Mouse (Mus musculus) liver, embryonic 14.5 days (tissue): ENCODE results near the gene Gm14295. TPM values are rescaled to one million over a fixed set of nuclear protein-coding genes. Genes with fewer than 3 reads are reported as not detected.
"Not testable (repeated sequence)": the region's sequence is repeated elsewhere in the genome, so short reads cannot be mapped to it uniquely, and the experiment has no call there.

Experiments used
- ATAC-seq: fragments of 200-750 bp; cut with Nextera tagmentation; 2 replicates; pipeline ENCODE4 v1.8.0; 2017; ENCODE audit warnings: moderate number of reproducible peaks, mild to moderate bottlenecking, moderate library complexity; ENCODE audit not compliant: insufficient read depth
- DNase-seq, 3 experiments: peaks; one replicate each; pipeline ENCODE4 v3.0.0-alpha.2; 2012 to 2013; ENCODE audit warnings: low read depth in 3 of 3, low spot score in 3 of 3
- H3K27ac ChIP-seq: fragments of 300-500 bp; sonication (generic); 2 replicates; pipeline ENCODE4 v1.5.1; 2014; ENCODE audit warnings: moderate library complexity, mild to moderate bottlenecking, control low read depth, inconsistent platforms
- H3K27me3 ChIP-seq: fragments of 300-500 bp; sonication (generic); 2 replicates; pipeline ENCODE4 v1.6.1; 2014; ENCODE audit warnings: mild to moderate bottlenecking, low read length, moderate library complexity; ENCODE audit not compliant: control insufficient read depth, insufficient read depth
- H3K36me3 ChIP-seq: fragments of 300-500 bp; sonication (generic); replicated peaks from 2 replicates; pipeline ENCODE4 v1.6.1; 2014; ENCODE audit warnings: low read depth; ENCODE audit not compliant: control insufficient read depth, insufficient read depth
- H3K4me1 ChIP-seq, 2 experiments: fragments of 200-500 bp in 1 of 2; fragments of 300-500 bp in 1 of 2; sonication (generic) in 1 of 2; replicated peaks; 2 replicates each; pipeline ENCODE4 v1.6.1; 2012 to 2014; ENCODE audit warnings: antibody characterized with exemption in 1 of 2, inconsistent platforms in 1 of 2, low read length in 1 of 2; ENCODE audit not compliant: control insufficient read depth in 2 of 2, insufficient read depth in 2 of 2
- H3K4me2 ChIP-seq: fragments of 300-500 bp; sonication (generic); 2 replicates; pipeline ENCODE4 v1.6.1; 2014; ENCODE audit warnings: low read depth, mild to moderate bottlenecking, control low read depth, moderate library complexity
- H3K4me3 ChIP-seq, 2 experiments: fragments of 200-500 bp in 1 of 2; fragments of 300-500 bp in 1 of 2; sonication (generic) in 1 of 2; 2 replicates each; pipeline ENCODE4 v1.5.1; 2012 to 2014; ENCODE audit warnings: low read depth in 2 of 2, low read length in 2 of 2, mild to moderate bottlenecking in 2 of 2, control low read depth in 1 of 2, inconsistent platforms in 1 of 2, moderate library complexity in 1 of 2; ENCODE audit not compliant: insufficient read depth in 1 of 2
- H3K9ac ChIP-seq: fragments of 300-500 bp; sonication (generic); replicated peaks from 2 replicates; pipeline ENCODE4 v1.6.1; 2014; ENCODE audit warnings: mild to moderate bottlenecking, control low read depth, moderate library complexity
- H3K9me3 ChIP-seq: fragments of 300-500 bp; sonication (generic); 2 replicates; pipeline ENCODE4 v1.6.1; 2016; ENCODE audit warnings: low read length, mixed read lengths; ENCODE audit not compliant: control insufficient read depth
- WGBS: fragments of 180-500 bp; shearing (Covaris S2); extraction: QIAGEN DNeasy Blood & Tissue Kit; methylation state at CpG from one replicate; pipeline ENCODE4 v1.1.7; 2014; ENCODE audit not compliant: insufficient replicate concordance; 5-methylcytosine and 5-hydroxymethylcytosine counted together
- polyA plus RNA-seq, 2 experiments: library from polyadenylated mRNA; depleted of rRNA in 1 of 2; stranded (reverse) in 1 of 2; unstranded in 1 of 2; fragments of >200 nt; fragmentation: Nextera tagmentation in 1 of 2; extraction: Ambion mirVana in 1 of 2; gene quantifications; 2 replicates each; pipeline versions ENCODE4 v1.2.1 to v1.2.3; 2012 to 2014

Gm14295 gene
- polyA plus RNA-seq (2012; rRNA removed) = 1.1 and 2.4 TPM in 2 replicates
- 2.7 and 3.9 TPM in 2 replicates for polyA plus RNA-seq (2014; fragmentation: Nextera tagmentation; extraction: Ambion mirVana)

GRCm38 (mm10) chr2:176798312-176798711 lies at the start of gene Gm14295:
Gene Gm14295, plus strand, starts transcription at chr2:176798612.
- H3K9ac ChIP-seq, H3K4me1 ChIP-seq, DNase-seq, H3K36me3 ChIP-seq, ATAC-seq, H3K27ac ChIP-seq, H3K27me3 ChIP-seq, H3K9me3 ChIP-seq: not testable (repeated sequence)
- 0 out of 2 replicates have a peak within 1 kb of the TSS, but pooled peaks have one; percentile 29 for H3K4me2 ChIP-seq
- WGBS = no CpG with 5 or more reads among the region's 6 CpGs
- peak within 1 kb of the TSS; percentile 46 to 49 for H3K4me3 ChIP-seq

- H3K4me1 ChIP-seq, H3K27ac ChIP-seq, H3K9ac ChIP-seq, H3K9me3 ChIP-seq, H3K36me3 ChIP-seq, H3K27me3 ChIP-seq, DNase-seq, ATAC-seq: not testable (repeated sequence)
- Histone ChIP-seq H3K4me3 (peak overlapping the region; percentile 46 to 49), H3K4me2 (0 out of 2 replicates have a peak overlapping the region, but pooled peaks have one; percentile 29)
- WGBS = 8% methylated on average over 10 of the region's 15 CpGs
Measured at GRCm38 (mm10) chr2:176798785-176799184, 373 bp downstream of the Gm14295 start.

GRCm38 (mm10) chr2:176830840-176831239 lies 32.4 kb downstream of the Gm14295 start, which contains the start of gene Gm14408:
Gene Gm14408, plus strand, starts transcription at chr2:176831140.
- H3K36me3 ChIP-seq, H3K4me1 ChIP-seq, DNase-seq, ATAC-seq, H3K27ac ChIP-seq, H3K9me3 ChIP-seq, H3K4me3 ChIP-seq, H3K9ac ChIP-seq, H3K4me2 ChIP-seq, H3K27me3 ChIP-seq: not testable (repeated sequence)
- 60% methylated on average over 1 of the region's 3 CpGs for WGBS

Other genes with a start within 250 kb of the Gm14295 start
- gene Gm14308, start 162.3 kb upstream of the Gm14295 start, polyA plus RNA-seq (2012; rRNA removed) = 2.1 and 3.2 TPM in 2 replicates
- gene Gm14308, start 162.3 kb upstream of the Gm14295 start, polyA plus RNA-seq (2014; fragmentation: Nextera tagmentation; extraction: Ambion mirVana) = 3.8 and 3.9 TPM in 2 replicates
- 1.00 and 1.9 TPM in 2 replicates for gene Zfp973, start 128.1 kb upstream of the Gm14295 start, polyA plus RNA-seq (2012; rRNA removed)
- 2.8 and 3.2 TPM in 2 replicates for gene Zfp973, start 128.1 kb upstream of the Gm14295 start, polyA plus RNA-seq (2014; fragmentation: Nextera tagmentation; extraction: Ambion mirVana)
- 1.5 and 3.1 TPM in 2 replicates for gene Gm14305, start 90.3 kb upstream of the Gm14295 start, polyA plus RNA-seq (2012; rRNA removed)
- gene Gm14305, start 90.3 kb upstream of the Gm14295 start, polyA plus RNA-seq (2014; fragmentation: Nextera tagmentation; extraction: Ambion mirVana) = 6.3 and 6.4 TPM in 2 replicates
- gene Gm14408, start 32.5 kb downstream of the Gm14295 start, polyA plus RNA-seq (2012; rRNA removed) = not detected in 2 replicates
- not detected in 2 replicates for gene Gm14408, start 32.5 kb downstream of the Gm14295 start, polyA plus RNA-seq (2014; fragmentation: Nextera tagmentation; extraction: Ambion mirVana)
- gene Gm14296, start 129.2 kb downstream of the Gm14295 start, polyA plus RNA-seq (2012; rRNA removed) = 0.57 and 1.9 TPM in 2 replicates
- 2.1 and 3.1 TPM in 2 replicates for gene Gm14296, start 129.2 kb downstream of the Gm14295 start, polyA plus RNA-seq (2014; fragmentation: Nextera tagmentation; extraction: Ambion mirVana)
- gene Gm14419, start 202.3 kb downstream of the Gm14295 start, polyA plus RNA-seq (2012; rRNA removed) = 0.47 and 0.77 TPM in 2 replicates
- gene Gm14419, start 202.3 kb downstream of the Gm14295 start, polyA plus RNA-seq (2014; fragmentation: Nextera tagmentation; extraction: Ambion mirVana) = 1.6 and 3.2 TPM in 2 replicates